Mouse (Mus musculus) stomach, postnatal 0 days (tissue): ENCODE results near the gene Otop2.

ENCODE experiments used
- CTCF ChIP-seq: IDR thresholded peaks from 2 replicates; pipeline ENCODE4 v1.5.1; 2016; ENCODE audit warnings: antibody characterized with exemption, low read depth, mild to moderate bottlenecking, moderate library complexity
- EP300 ChIP-seq: optimal IDR thresholded peaks from 2 replicates; pipeline ENCODE3; 2016; ENCODE audit warnings: antibody characterized with exemption

DNA sequence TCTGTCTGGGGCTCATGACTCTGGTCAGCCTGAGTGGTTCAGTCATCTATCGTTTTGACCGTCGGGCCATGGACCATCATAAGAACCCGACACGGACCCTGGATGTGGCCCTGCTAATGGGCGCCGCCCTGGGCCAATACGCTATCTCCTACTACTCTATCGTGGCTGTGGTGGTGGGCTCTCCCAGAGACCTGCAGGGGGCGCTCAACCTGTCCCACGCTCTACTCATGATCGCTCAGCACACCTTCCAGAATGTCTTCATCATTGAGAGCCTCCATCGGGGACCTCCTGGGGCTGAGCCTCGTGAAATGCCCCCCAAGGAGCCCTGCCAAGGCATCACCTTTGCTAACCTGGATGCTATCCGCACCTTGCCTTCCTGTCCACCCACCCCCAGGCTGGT lies 22.4 kb downstream of the Otop2 start:
- peak; percentile 47 for TF ChIP-seq CTCF
- TF ChIP-seq EP300, result no peak
